Mouse (Mus musculus) kidney, postnatal 0 days (tissue): ENCODE results near the gene Sik1. TPM values are rescaled to one million over a fixed set of nuclear protein-coding genes. Genes with fewer than 3 reads are reported as not detected.

ENCODE experiments used
- ATAC-seq: fragments of 200-750 bp; cut with Nextera tagmentation; replicated peaks from 2 replicates; pipeline ENCODE4 v1.8.0; 2017; ENCODE audit warnings: low read depth, moderate number of reproducible peaks, moderate TSS enrichment, moderate library complexity; ENCODE audit not compliant: low FRiP score
- DNase-seq: peaks from one replicate; pipeline ENCODE4 v3.0.0-alpha.2; 2016; ENCODE audit warnings: low spot score
- H3K27ac ChIP-seq: fragments of 300-500 bp; sonication (generic); 2 replicates; pipeline ENCODE4 v1.5.1; 2014; ENCODE audit warnings: mild to moderate bottlenecking
- H3K27me3 ChIP-seq: fragments of 300-500 bp; sonication (generic); 2 replicates; pipeline ENCODE4 v1.6.1; 2014; ENCODE audit warnings: low read length, mixed read lengths; ENCODE audit not compliant: insufficient read depth
- H3K36me3 ChIP-seq: fragments of 300-500 bp; sonication (generic); 2 replicates; pipeline ENCODE4 v1.6.1; 2014; ENCODE audit warnings: low read length, mixed read lengths; ENCODE audit not compliant: insufficient read depth
- H3K4me1 ChIP-seq: fragments of 300-500 bp; sonication (generic); replicated peaks from 2 replicates; pipeline ENCODE4 v1.6.1; 2014; ENCODE audit warnings: antibody characterized with exemption, low read length, mixed read lengths; ENCODE audit not compliant: insufficient read depth
- H3K4me2 ChIP-seq: fragments of 300-500 bp; sonication (generic); 2 replicates; pipeline ENCODE4 v1.6.1; 2014; ENCODE audit warnings: mild to moderate bottlenecking, low read length, moderate library complexity, mixed read lengths
- H3K4me3 ChIP-seq: fragments of 300-500 bp; sonication (generic); replicated peaks from 2 replicates; pipeline ENCODE4 v1.5.1; 2014; ENCODE audit warnings: low read depth, low read length
- H3K9ac ChIP-seq: fragments of 300-500 bp; sonication (generic); 2 replicates; pipeline ENCODE4 v1.6.1; 2014; ENCODE audit warnings: low read depth, low read length
- H3K9me3 ChIP-seq: fragments of 300-500 bp; sonication (generic); replicated peaks from 2 replicates; pipeline ENCODE4 v1.6.1; 2016; ENCODE audit warnings: low read length, inconsistent platforms, mixed read lengths
- CTCF ChIP-seq: IDR thresholded peaks from 2 replicates; pipeline ENCODE4 v1.5.1; 2016; ENCODE audit warnings: antibody characterized with exemption, low read depth, mild to moderate bottlenecking, moderate library complexity
- WGBS: fragments of 180-500 bp; shearing (Covaris S2); extraction: QIAGEN DNeasy Blood & Tissue Kit; methylation state at CpG from one replicate; pipeline ENCODE4 v1.1.7; 2014; 5-methylcytosine and 5-hydroxymethylcytosine counted together
- polyA plus RNA-seq: library from polyadenylated mRNA; unstranded; fragments of >200 nt; fragmentation: Nextera tagmentation; extraction: Ambion mirVana; gene quantifications from 2 replicates; pipeline ENCODE4 v1.2.1, GENCODE M21; 2015

Gene Sik1
- polyA plus RNA-seq, 1 experiment from 2014 or later, result 17.2 TPM

GRCm38 (mm10) chr17:31836264-31836607, 19.4 kb downstream of the Sik1 start:
- Histone ChIP-seq H3K9me3 (no peaks in the 10 kb centered on the region), H3K27ac (no peak overlapping the region), H3K9ac (no peak overlapping the region), H3K4me3 (no peak overlapping the region), H3K27me3 (no peaks in the 10 kb centered on the region), H3K4me2 (no peak overlapping the region), H3K36me3 (no peaks in the 10 kb centered on the region), H3K4me1 (peaks cover 20% of the 10 kb centered on the region)
- no peak for DNase-seq
- no peak for TF ChIP-seq CTCF
- no peak for ATAC-seq
- 68% methylated on average over 2 of the region's 2 CpGs for WGBS

GRCm38 (mm10) chr17:31835528-31836263, 19.9 kb downstream of the Sik1 start:
- H3K27ac ChIP-seq, result peak overlapping the region; percentile 55; the same call in 1 of the 2 replicates
- H3K27me3 ChIP-seq, result no peaks in the 10 kb centered on the region
- ATAC-seq (no peak), DNase-seq (no peak)
- no peak for TF ChIP-seq CTCF
- H3K9ac ChIP-seq, result no peak overlapping the region
- no peak overlapping the region for H3K4me2 ChIP-seq
- no peaks in the 10 kb centered on the region for H3K36me3 ChIP-seq
- H3K9me3 ChIP-seq, result no peaks in the 10 kb centered on the region
- 96% methylated on average over 11 of the region's 11 CpGs for WGBS
- H3K4me3 ChIP-seq, result no peak overlapping the region
- peaks cover 20% of the 10 kb centered on the region for H3K4me1 ChIP-seq

- H3K27ac ChIP-seq, result peak overlapping the region; percentile 56
- ATAC-seq (peak; percentile 66), DNase-seq (no peak)
- no peak overlapping the region for H3K4me3 ChIP-seq
- H3K4me2 ChIP-seq, result no peak overlapping the region
- TF ChIP-seq CTCF, result no peak
- no peaks in the 10 kb centered on the region for H3K27me3 ChIP-seq
- H3K9ac ChIP-seq, result no peak overlapping the region
- no peaks in the 10 kb centered on the region for H3K36me3 ChIP-seq
- no peaks in the 10 kb centered on the region for H3K9me3 ChIP-seq
- peaks cover 20% of the 10 kb centered on the region for H3K4me1 ChIP-seq
- WGBS, result 64% methylated on average over 6 of the region's 6 CpGs
Measured at GRCm38 (mm10) chr17:31834320-31835065, 21.1 kb downstream of the Sik1 start.

- H3K4me2 ChIP-seq, result no peak overlapping the region
- H3K27ac ChIP-seq, result peak overlapping the region; percentile 56
- 0 out of 2 replicates have a peak overlapping the region, but pooled peaks have one; percentile 24 for H3K9ac ChIP-seq
- WGBS, result 34% methylated on average over 7 of the region's 7 CpGs
- ATAC-seq, result no peak
- no peak for TF ChIP-seq CTCF
- no peak overlapping the region for H3K4me3 ChIP-seq
- H3K27me3 ChIP-seq, result no peaks in the 10 kb centered on the region
- no peaks in the 10 kb centered on the region for H3K9me3 ChIP-seq
- no peaks in the 10 kb centered on the region for H3K36me3 ChIP-seq
- peaks cover 21% of the 10 kb centered on the region for H3K4me1 ChIP-seq
- peak; percentile 39 for DNase-seq
Measured at GRCm38 (mm10) chr17:31833752-31834151, 21.9 kb downstream of the Sik1 start.

- Histone ChIP-seq H3K27me3 (no peaks in the 10 kb centered on the region), H3K27ac (no peak overlapping the region), H3K4me1 (peaks cover 33% of the 10 kb centered on the region), H3K4me3 (no peak overlapping the region), H3K9me3 (no peaks in the 10 kb centered on the region), H3K4me2 (no peak overlapping the region), H3K9ac (no peak overlapping the region), H3K36me3 (no peaks in the 10 kb centered on the region)
- 87% methylated on average over 9 of the region's 9 CpGs for WGBS
- no peak for DNase-seq
- no peak for ATAC-seq
- no peak for TF ChIP-seq CTCF
Measured at GRCm38 (mm10) chr17:31832577-31832964, 23.0 kb downstream of the Sik1 start.

- Histone ChIP-seq H3K4me3 (no peak overlapping the region), H3K27me3 (no peaks in the 10 kb centered on the region), H3K9me3 (no peaks in the 10 kb centered on the region), H3K36me3 (no peaks in the 10 kb centered on the region), H3K4me2 (no peak overlapping the region), H3K9ac (no peak overlapping the region), H3K27ac (no peak overlapping the region), H3K4me1 (peaks cover 37% of the 10 kb centered on the region)
- ATAC-seq, result no peak
- no peak for DNase-seq
- WGBS, result 86% methylated on average over 14 of the region's 14 CpGs
- no peak for TF ChIP-seq CTCF
Measured at GRCm38 (mm10) chr17:31831866-31832576, 23.6 kb downstream of the Sik1 start.
